Mouse (Mus musculus) kidney, adult 2 months (tissue): ENCODE results near the gene Tnrc6b. TPM values are rescaled to one million over a fixed set of nuclear protein-coding genes. Genes with fewer than 3 reads are reported as not detected.
"Not testable (repeated sequence)": the region's sequence is repeated elsewhere in the genome, so short reads cannot be mapped to it uniquely, and the experiment has no call there.

Experiments
- DNase-seq: peaks from one replicate; pipeline ENCODE4 v3.0.0; 2021
- H3K27ac ChIP-seq: fragments of 200-500 bp; 2 replicates; pipeline ENCODE4 v1.5.1; 2012; ENCODE audit warnings: low read depth, low read length, control low read depth, inconsistent platforms; ENCODE audit not compliant: insufficient read depth
- H3K27me3 ChIP-seq: fragments of 200-500 bp; replicated peaks from 2 replicates; pipeline ENCODE4 v1.6.1; 2012; ENCODE audit warnings: mild to moderate bottlenecking, moderate library complexity, low read length, inconsistent platforms; ENCODE audit not compliant: control insufficient read depth, insufficient read depth
- H3K36me3 ChIP-seq: fragments of 200-500 bp; 2 replicates; pipeline ENCODE4 v1.6.1; 2012; ENCODE audit warnings: mild to moderate bottlenecking, moderate library complexity, low read length, inconsistent platforms; ENCODE audit not compliant: control insufficient read depth, insufficient read depth
- H3K4me1 ChIP-seq: fragments of 200-500 bp; 2 replicates; pipeline ENCODE4 v1.6.1; 2011; ENCODE audit warnings: low read length; ENCODE audit not compliant: control insufficient read depth, insufficient read depth
- H3K4me3 ChIP-seq: fragments of 200-500 bp; 2 replicates; pipeline ENCODE4 v1.5.1; 2011; ENCODE audit warnings: mild to moderate bottlenecking, low read depth, low read length, control low read depth; ENCODE audit not compliant: insufficient read depth
- CTCF ChIP-seq: fragments of 200-500 bp; conservative IDR thresholded peaks from 2 replicates; pipeline ENCODE4 v1.5.1; 2011; ENCODE audit warnings: low read depth, mild to moderate bottlenecking, control low read depth, low read length, moderate library complexity, mixed read lengths; ENCODE audit not compliant: insufficient read depth, insufficient read length
- POLR2A ChIP-seq: fragments of 200-500 bp; IDR thresholded peaks from one replicate; pipeline ENCODE4 v1.6.1; 2011; ENCODE audit warnings: low read depth, low read length, control low read depth
- WGBS: fragments of 180-500 bp; shearing (Covaris S2); methylation state at CpG from one replicate; pipeline ENCODE4 v1.1.7; 2018; 5-methylcytosine and 5-hydroxymethylcytosine counted together
- polyA plus RNA-seq: library from polyadenylated mRNA; depleted of rRNA; stranded (reverse); fragments of >200 nt; gene quantifications from 2 replicates; pipeline ENCODE4 v1.2.3, GENCODE M21; 2012

The Tnrc6b gene
- polyA plus RNA-seq, 1 experiment: 12.1 TPM

DNA sequence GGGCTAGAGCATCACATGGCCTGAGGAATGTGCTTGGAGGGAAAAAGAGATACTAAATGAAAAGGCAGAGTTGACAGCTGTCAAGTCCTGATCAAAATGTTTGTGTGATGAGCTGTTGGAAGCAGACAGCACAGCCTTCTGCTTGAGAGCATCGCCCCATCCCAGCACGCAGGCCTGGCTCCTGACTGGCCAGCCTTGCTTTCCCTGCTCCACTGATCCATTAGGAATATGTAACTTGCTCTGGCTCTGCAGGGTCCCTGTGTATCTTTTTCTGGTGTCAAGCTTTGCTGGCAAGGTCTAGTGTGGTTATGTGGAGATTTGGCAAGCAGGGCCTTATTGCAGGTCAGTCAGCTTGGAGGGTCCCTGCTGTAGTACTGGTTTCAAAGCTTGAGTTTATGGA, 148.3 kb downstream of the Tnrc6b start:
- H3K27ac ChIP-seq: no peak overlapping the region
- no peak overlapping the region for H3K4me3 ChIP-seq
- no peak for DNase-seq
- TF ChIP-seq CTCF: no peak
- no peak for TF ChIP-seq POLR2A
- peaks cover 6% of the 10 kb centered on the region; the same call in 1 of the 2 replicates for H3K4me1 ChIP-seq
- H3K27me3 ChIP-seq: no peaks in the 10 kb centered on the region
- WGBS: 85% methylated on average over 2 of the region's 2 CpGs
- H3K36me3 ChIP-seq: peaks cover 2% of the 10 kb centered on the region; the same call in 1 of the 2 replicates

DNA sequence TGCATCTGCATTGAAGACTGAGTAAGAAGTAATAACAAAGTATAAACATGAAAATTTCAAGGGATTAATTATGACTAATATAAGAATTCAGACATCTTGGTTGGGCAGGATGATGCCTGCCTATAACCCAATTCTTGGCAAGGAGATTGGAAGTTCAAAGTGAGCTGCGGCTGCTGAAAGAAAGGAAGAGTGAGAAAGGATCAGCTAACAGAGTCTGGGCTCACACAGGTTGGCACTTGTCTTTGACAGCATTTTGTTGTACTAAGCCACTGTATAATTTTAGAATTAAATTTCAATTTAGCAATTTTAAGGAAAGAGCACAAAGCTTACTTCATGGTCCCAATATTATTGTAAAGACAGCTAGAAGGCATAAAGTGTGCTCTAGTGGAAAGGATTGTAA, 150.2 kb downstream of the Tnrc6b start:
- 87% methylated on average over 1 of the region's 1 CpGs for WGBS
- H3K4me1 ChIP-seq: 0 out of 2 replicates have a peak, but pooled peaks cover 3% of the 10 kb centered on the region
- H3K27me3 ChIP-seq: no peaks in the 10 kb centered on the region
- DNase-seq: no peak
- no peak for TF ChIP-seq CTCF
- TF ChIP-seq POLR2A: no peak
- H3K4me3 ChIP-seq: no peak overlapping the region
- H3K27ac ChIP-seq: no peak overlapping the region
- peaks cover 2% of the 10 kb centered on the region; the same call in 1 of the 2 replicates for H3K36me3 ChIP-seq

DNA sequence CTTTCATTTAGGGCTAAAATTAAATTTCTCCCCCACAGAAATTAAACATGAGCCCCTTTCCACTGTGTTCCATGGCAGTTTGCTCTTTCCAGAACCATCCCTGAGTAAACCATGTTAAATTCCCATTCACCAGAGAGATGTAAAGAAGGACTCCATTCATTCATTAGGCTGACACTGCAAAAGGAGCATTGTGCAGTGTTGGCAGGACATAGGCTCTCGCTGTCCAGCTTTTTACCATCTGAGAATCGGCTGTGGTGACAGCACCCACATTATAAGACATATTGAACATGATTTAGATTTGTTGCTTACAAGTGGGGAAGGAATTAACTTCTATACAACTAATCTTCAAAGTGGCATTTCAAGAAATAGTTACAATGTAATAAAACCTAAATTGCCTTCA, 150.9 kb downstream of the Tnrc6b start:
- Histone ChIP-seq H3K36me3 (peaks cover 2% of the 10 kb centered on the region; the same call in 1 of the 2 replicates), H3K4me1 (0 out of 2 replicates have a peak, but pooled peaks cover 3% of the 10 kb centered on the region), H3K27ac (no peak overlapping the region), H3K4me3 (no peak overlapping the region), H3K27me3 (no peaks in the 10 kb centered on the region)
- WGBS: 71% methylated on average over 2 of the region's 2 CpGs
- no peak for DNase-seq
- TF ChIP-seq CTCF: no peak
- TF ChIP-seq POLR2A: no peak

DNA sequence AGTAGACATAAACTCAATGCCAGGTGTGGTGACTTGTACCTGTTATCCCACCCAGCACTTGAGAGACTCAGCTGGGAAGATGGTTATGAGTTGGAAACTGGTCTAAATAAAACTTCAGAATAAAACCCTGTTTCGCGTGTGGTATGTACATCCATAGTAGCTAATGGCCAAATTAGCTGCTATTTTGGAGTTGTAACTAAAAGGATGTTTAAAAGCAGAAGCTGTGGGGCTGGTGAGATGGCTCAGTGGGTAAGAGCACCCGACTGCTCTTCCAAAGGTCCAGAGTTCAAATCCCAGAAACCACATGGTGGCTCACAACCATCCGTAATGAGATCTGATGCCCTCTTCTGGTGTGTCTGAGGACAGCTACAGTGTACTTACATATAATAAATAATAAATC, 157.5 kb downstream of the Tnrc6b start:
- H3K27ac ChIP-seq, H3K27me3 ChIP-seq, DNase-seq, H3K4me3 ChIP-seq, H3K4me1 ChIP-seq, H3K36me3 ChIP-seq: not testable (repeated sequence)
- WGBS: 86% methylated on average over 4 of the region's 4 CpGs

DNA sequence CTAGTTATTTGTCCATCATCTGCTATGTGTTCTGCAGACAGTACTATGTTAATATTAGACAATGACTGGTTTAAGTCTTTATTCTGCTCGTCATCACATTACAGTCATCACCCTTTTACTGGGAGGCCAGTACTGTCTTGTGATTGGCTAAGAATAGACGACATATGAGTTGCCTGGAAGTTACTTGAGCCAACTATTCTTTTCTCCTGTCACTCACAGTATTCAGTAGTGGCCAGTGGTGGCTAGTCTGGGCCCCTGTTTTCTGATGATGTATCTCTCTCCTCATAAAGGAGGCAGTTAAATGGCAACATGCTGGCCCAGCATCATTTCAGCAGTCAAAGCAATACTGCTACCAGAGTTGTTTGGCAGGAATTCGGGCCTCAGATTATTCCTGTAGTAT, 163.6 kb downstream of the Tnrc6b start:
- Histone ChIP-seq H3K4me1 (no peaks in the 10 kb centered on the region), H3K36me3 (peaks cover 8% of the 10 kb centered on the region), H3K27me3 (no peaks in the 10 kb centered on the region), H3K4me3 (no peak overlapping the region), H3K27ac (no peak overlapping the region)
- TF ChIP-seq CTCF (no peak), POLR2A (no peak)
- no peak for DNase-seq
- WGBS: 85% methylated on average over 3 of the region's 3 CpGs

DNA sequence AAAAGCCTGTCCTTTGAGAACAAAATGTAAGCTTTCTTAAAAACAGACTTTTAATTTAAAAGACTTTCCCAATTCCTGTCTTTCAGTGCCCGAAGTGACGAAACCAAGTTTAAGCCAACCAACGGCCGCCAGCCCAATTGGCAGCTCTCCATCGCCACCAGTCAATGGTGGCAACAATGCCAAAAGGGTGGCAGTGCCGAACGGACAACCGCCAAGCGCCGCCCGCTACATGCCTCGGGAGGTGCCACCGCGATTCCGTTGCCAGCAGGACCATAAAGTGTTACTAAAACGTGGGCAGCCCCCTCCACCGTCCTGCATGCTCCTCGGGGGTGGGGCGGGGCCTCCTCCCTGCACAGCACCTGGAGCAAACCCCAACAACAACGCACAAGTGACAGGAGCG, 165.1 kb downstream of the Tnrc6b start:
- H3K36me3 ChIP-seq: peaks cover 8% of the 10 kb centered on the region
- no peak overlapping the region for H3K4me3 ChIP-seq
- WGBS: 80% methylated on average over 21 of the region's 21 CpGs
- TF ChIP-seq CTCF (no peak), POLR2A (no peak)
- peak; percentile 44 for DNase-seq
- H3K27ac ChIP-seq: no peak overlapping the region
- H3K4me1 ChIP-seq: no peaks in the 10 kb centered on the region
- no peaks in the 10 kb centered on the region for H3K27me3 ChIP-seq

DNA sequence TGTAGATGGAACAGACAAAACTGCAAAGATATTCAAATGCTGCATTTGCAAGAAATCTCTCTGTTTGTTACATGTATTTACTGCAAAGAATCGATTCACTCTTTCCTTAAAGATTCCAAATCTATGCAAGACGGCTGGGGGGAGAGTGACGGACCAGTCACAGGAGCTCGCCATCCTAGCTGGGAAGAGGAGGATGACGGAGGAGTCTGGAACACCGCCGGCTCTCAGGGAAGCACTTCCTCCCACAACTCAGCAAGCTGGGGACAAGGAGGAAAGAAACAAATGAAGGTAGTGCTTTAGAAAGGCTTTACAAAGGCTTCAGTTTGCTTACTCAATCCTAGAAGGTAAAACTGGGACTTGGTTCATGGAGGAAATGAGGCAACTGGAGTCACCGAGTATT, 173.0 kb downstream of the Tnrc6b start:
- no peak for DNase-seq
- H3K27me3 ChIP-seq: no peaks in the 10 kb centered on the region
- no peaks in the 10 kb centered on the region for H3K4me1 ChIP-seq
- TF ChIP-seq POLR2A (no peak), CTCF (no peak)
- H3K27ac ChIP-seq: no peak overlapping the region
- no peak overlapping the region for H3K4me3 ChIP-seq
- H3K36me3 ChIP-seq: peaks cover 5% of the 10 kb centered on the region
- WGBS: 75% methylated on average over 8 of the region's 8 CpGs
